Mouse (Mus musculus) hindbrain, embryonic 13.5 days (tissue): ENCODE results near the gene Ephb2. TPM values are rescaled to one million over a fixed set of nuclear protein-coding genes. Genes with fewer than 3 reads are reported as not detected.

Source experiments
- ATAC-seq: fragments of 200-750 bp; cut with Nextera tagmentation; 2 replicates; pipeline ENCODE4 v1.8.0; 2017; ENCODE audit warnings: moderate TSS enrichment; ENCODE audit not compliant: low FRiP score
- H3K27ac ChIP-seq: fragments of 300-500 bp; sonication (generic); 2 replicates; pipeline ENCODE4 v1.5.1; 2015; ENCODE audit warnings: inconsistent platforms, mild to moderate bottlenecking, moderate library complexity
- H3K27me3 ChIP-seq: fragments of 300-500 bp; sonication (generic); 2 replicates; pipeline ENCODE4 v1.6.1; 2015; ENCODE audit warnings: mild to moderate bottlenecking, inconsistent platforms
- H3K36me3 ChIP-seq: fragments of 300-500 bp; sonication (generic); 2 replicates; pipeline ENCODE4 v1.6.1; 2015; ENCODE audit warnings: mild to moderate bottlenecking, inconsistent platforms
- H3K4me1 ChIP-seq: fragments of 300-500 bp; sonication (generic); replicated peaks from 2 replicates; pipeline ENCODE4 v1.6.1; 2015; ENCODE audit warnings: inconsistent platforms
- H3K4me2 ChIP-seq: fragments of 300-500 bp; sonication (generic); 2 replicates; pipeline ENCODE4 v1.6.1; 2015; ENCODE audit warnings: inconsistent platforms, mild to moderate bottlenecking, moderate library complexity
- H3K4me3 ChIP-seq: fragments of 300-500 bp; sonication (generic); 2 replicates; pipeline ENCODE4 v1.5.1; 2015; ENCODE audit warnings: mild to moderate bottlenecking, inconsistent platforms
- H3K9ac ChIP-seq: fragments of 300-500 bp; sonication (generic); 2 replicates; pipeline ENCODE4 v1.6.1; 2015; ENCODE audit warnings: mild to moderate bottlenecking, inconsistent platforms
- H3K9me3 ChIP-seq: fragments of 300-500 bp; sonication (generic); 2 replicates; pipeline ENCODE4 v1.6.1; 2016; ENCODE audit warnings: inconsistent platforms
- WGBS: fragments of 180-500 bp; shearing (Covaris S2); methylation state at CpG from one replicate; pipeline ENCODE4 v1.1.7; 2015; 5-methylcytosine and 5-hydroxymethylcytosine counted together
- polyA plus RNA-seq: library from polyadenylated mRNA; unstranded; fragments of >200 nt; fragmentation: Nextera tagmentation; extraction: Ambion mirVana; gene quantifications from 2 replicates; pipeline ENCODE4 v1.2.1, GENCODE M21; 2015

Gene Ephb2
- polyA plus RNA-seq, 1 experiment from 2014 or later: 16.5 TPM

DNA sequence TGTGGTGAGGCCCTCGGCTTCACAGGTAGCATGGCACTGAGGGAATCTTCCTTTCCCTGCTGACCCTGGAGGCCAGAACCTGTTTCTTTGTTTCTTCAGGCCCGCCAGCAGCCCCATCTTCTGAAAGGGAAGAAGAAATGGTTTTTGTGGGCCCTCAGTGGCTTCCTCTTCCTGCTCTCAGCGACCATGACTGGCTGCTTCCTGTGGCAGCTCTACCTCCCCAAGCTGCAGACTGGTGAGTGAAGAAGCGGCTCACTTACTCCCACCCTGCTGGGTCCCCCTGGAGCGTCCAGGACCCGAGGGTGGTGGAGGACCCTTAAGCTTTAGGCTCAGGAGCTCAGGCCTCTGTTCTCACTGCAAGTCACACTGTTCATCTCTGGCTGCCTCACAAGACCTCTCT lies 209.2 kb downstream of the Ephb2 start:
- Histone ChIP-seq H3K9ac (no peak overlapping the region), H3K4me1 (peaks cover 8% of the 10 kb centered on the region; the same call in 1 of the 2 replicates), H3K27ac (no peak overlapping the region), H3K27me3 (peaks cover 9% of the 10 kb centered on the region; the same call in 1 of the 2 replicates), H3K36me3 (no peaks in the 10 kb centered on the region), H3K9me3 (no peaks in the 10 kb centered on the region), H3K4me2 (no peak overlapping the region), H3K4me3 (no peak overlapping the region)
- ATAC-seq: no peak
- 76% methylated on average over 6 of the region's 6 CpGs for WGBS

DNA sequence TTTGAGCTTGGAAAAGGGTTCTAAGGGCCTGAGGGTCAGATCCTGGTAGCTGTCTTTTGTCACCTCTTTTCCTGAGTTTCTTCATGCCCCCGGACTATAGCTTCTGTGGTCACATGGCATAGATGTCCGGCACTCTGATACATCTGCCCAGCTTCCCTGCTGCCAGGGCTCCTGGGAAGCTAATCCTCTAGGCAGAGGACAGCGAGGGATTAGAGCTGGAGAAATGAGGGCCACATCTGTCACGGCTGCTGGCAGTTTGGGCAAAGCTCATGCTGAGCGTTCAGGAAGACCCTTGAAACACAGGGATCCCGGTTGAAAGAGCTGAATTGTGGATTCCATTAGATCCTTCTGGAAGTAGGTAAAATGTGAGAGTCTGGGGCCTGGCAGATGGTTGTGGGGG lies 213.4 kb downstream of the Ephb2 start, which contains the start of gene Lactbl1:
Gene Lactbl1 (plus strand): TSS at position 234 of the 400 bp plus-strand sequence.
- no peak for ATAC-seq
- peaks cover 9% of the 10 kb centered on the region; the same call in 1 of the 2 replicates for H3K27me3 ChIP-seq
- no peaks in the 10 kb centered on the region for H3K9me3 ChIP-seq
- no peak within 1 kb of the TSS for H3K4me3 ChIP-seq
- no peaks in the 10 kb centered on the region for H3K4me1 ChIP-seq
- no peak within 1 kb of the TSS for H3K4me2 ChIP-seq
- H3K36me3 ChIP-seq: no peaks in the 10 kb centered on the region
- H3K9ac ChIP-seq: 0 out of 2 replicates have a peak within 1 kb of the TSS, but pooled peaks have one; percentile 20
- WGBS: 43% methylated on average over 6 of the region's 6 CpGs
- H3K27ac ChIP-seq: no peak within 1 kb of the TSS

GRCm38 (mm10) chr4:136621956-136622355 lies 213.8 kb downstream of the Ephb2 start:
- Histone ChIP-seq H3K4me2 (no peak overlapping the region), H3K27ac (no peak overlapping the region), H3K4me1 (no peaks in the 10 kb centered on the region), H3K4me3 (no peak overlapping the region), H3K36me3 (no peaks in the 10 kb centered on the region), H3K9me3 (no peaks in the 10 kb centered on the region), H3K27me3 (peaks cover 9% of the 10 kb centered on the region; the same call in 1 of the 2 replicates), H3K9ac (no peak overlapping the region)
- ATAC-seq: no peak
- WGBS: 63% methylated on average over 5 of the region's 5 CpGs

GRCm38 (mm10) chr4:136621336-136621735 lies 214.5 kb downstream of the Ephb2 start:
- H3K36me3 ChIP-seq: no peaks in the 10 kb centered on the region
- peaks cover 9% of the 10 kb centered on the region; the same call in 1 of the 2 replicates for H3K27me3 ChIP-seq
- WGBS: 3% methylated on average over 1 of the region's 1 CpGs
- no peak overlapping the region for H3K27ac ChIP-seq
- no peaks in the 10 kb centered on the region for H3K9me3 ChIP-seq
- no peak overlapping the region for H3K9ac ChIP-seq
- no peak overlapping the region for H3K4me2 ChIP-seq
- H3K4me3 ChIP-seq: no peak overlapping the region
- no peak for ATAC-seq
- no peaks in the 10 kb centered on the region for H3K4me1 ChIP-seq

DNA sequence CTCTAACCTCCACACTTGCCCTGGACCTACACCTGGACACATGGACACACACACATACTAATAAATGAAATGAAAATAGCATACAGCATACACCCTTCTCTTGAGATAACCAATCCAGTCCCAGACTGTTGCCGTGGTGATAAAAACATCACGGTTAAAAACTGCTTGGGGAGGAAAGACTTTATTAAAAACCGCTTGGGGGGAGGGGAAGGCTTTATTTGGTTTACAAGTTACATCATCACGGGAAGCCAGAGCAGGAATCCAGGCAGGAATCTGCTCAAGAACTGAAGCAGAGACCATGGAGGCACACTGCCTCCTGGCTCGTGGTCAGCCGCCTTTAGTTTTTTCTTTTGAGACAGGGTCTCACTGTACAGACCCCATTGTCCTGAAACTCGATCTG lies 222.1 kb downstream of the Ephb2 start:
- 69% methylated on average over 7 of the region's 7 CpGs for WGBS
- no peak overlapping the region for H3K4me3 ChIP-seq
- no peaks in the 10 kb centered on the region for H3K36me3 ChIP-seq
- H3K9me3 ChIP-seq: no peaks in the 10 kb centered on the region
- H3K27me3 ChIP-seq: no peaks in the 10 kb centered on the region
- ATAC-seq: no peak
- H3K27ac ChIP-seq: no peak overlapping the region
- no peaks in the 10 kb centered on the region for H3K4me1 ChIP-seq
- H3K4me2 ChIP-seq: no peak overlapping the region
- H3K9ac ChIP-seq: no peak overlapping the region

GRCm38 (mm10) chr4:136610387-136610856 lies 225.4 kb downstream of the Ephb2 start, which contains the start of gene Tex46:
TSS of gene Tex46 (plus strand) at chr4:136610437.
- WGBS: 71% methylated on average over 4 of the region's 4 CpGs
- Histone ChIP-seq H3K36me3 (no peaks in the 10 kb centered on the region), H3K9me3 (no peaks in the 10 kb centered on the region), H3K27ac (no peak within 1 kb of the TSS), H3K4me3 (no peak within 1 kb of the TSS), H3K9ac (no peak within 1 kb of the TSS), H3K4me2 (no peak within 1 kb of the TSS), H3K4me1 (no peaks in the 10 kb centered on the region), H3K27me3 (no peaks in the 10 kb centered on the region)
- no peak for ATAC-seq

- no peak overlapping the region for H3K9ac ChIP-seq
- 92% methylated on average over 19 of the region's 19 CpGs for WGBS
- H3K9me3 ChIP-seq: no peaks in the 10 kb centered on the region
- H3K4me3 ChIP-seq: no peak overlapping the region
- H3K4me2 ChIP-seq: no peak overlapping the region
- H3K27ac ChIP-seq: no peak overlapping the region
- ATAC-seq: no peak
- H3K4me1 ChIP-seq: peaks cover 3% of the 10 kb centered on the region
- no peaks in the 10 kb centered on the region for H3K27me3 ChIP-seq
- H3K36me3 ChIP-seq: no peaks in the 10 kb centered on the region
These were observed 229.9 kb downstream of the Ephb2 start for GRCm38 (mm10) chr4:136605756-136606485.

DNA sequence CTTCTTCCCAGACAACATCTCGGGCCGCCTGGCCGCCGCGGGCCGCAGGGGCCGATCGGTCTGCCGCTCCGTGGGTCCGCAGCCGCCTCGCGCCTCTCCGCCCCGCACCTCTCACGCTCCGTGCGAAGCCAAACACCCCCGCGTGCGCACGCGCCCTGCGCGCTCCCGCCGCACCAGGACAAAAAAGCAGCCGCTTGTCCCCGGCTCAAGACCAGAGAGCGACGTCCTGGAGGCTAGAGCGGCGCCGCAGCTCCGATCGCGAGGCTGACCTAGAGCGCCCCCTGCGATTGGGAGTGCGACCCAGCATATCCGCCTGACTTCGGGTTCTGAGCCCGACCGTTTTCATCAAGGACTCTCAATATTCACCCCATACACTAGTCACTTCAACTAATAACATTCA lies 233.2 kb downstream of the Ephb2 start, which contains the start of gene Kdm1a:
Gene Kdm1a (minus strand): TSS at position 156 of the 400 bp plus-strand sequence.
- Histone ChIP-seq H3K27me3 (no peaks in the 10 kb centered on the region), H3K4me2 (peak within 1 kb of the TSS; percentile 76), H3K9ac (peak within 1 kb of the TSS; percentile 99), H3K4me1 (peaks cover 23% of the 10 kb centered on the region), H3K4me3 (peak within 1 kb of the TSS; percentile 97), H3K36me3 (no peaks in the 10 kb centered on the region), H3K9me3 (no peaks in the 10 kb centered on the region), H3K27ac (peak within 1 kb of the TSS; percentile 99)
- under 1% methylated on average over 45 of the region's 45 CpGs for WGBS
- ATAC-seq: peak; percentile 83

- Histone ChIP-seq H3K9me3 (no peaks in the 10 kb centered on the region), H3K27me3 (no peaks in the 10 kb centered on the region), H3K4me2 (peak overlapping the region; percentile 76), H3K27ac (peak overlapping the region; percentile 99), H3K36me3 (no peaks in the 10 kb centered on the region), H3K9ac (peak overlapping the region; percentile 99), H3K4me1 (peaks cover 26% of the 10 kb centered on the region), H3K4me3 (peak overlapping the region; percentile 97)
- WGBS: under 1% methylated on average over 47 of the region's 68 CpGs
- ATAC-seq: peak; percentile 67
These were observed 233.7 kb downstream of the Ephb2 start for GRCm38 (mm10) chr4:136602018-136602554.

DNA sequence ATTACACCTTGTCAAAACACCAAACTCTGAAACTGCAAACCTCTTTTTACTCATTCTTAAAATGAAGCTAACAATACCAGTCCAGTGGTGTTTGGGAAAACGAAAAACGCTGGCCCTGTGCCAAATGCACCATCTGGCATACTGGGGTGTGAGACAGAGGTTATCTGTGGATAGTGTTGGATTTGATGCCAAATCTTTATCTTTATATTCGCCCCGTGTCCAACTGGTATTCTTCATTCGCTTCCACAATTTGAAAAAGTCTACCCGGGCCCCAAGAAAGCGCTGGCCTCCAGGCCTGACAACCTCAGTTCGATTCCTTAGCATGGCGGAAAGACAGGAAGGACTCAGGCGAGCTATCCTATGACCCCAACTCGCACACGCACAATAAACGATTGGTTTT lies 234.3 kb downstream of the Ephb2 start:
- Histone ChIP-seq H3K36me3 (no peaks in the 10 kb centered on the region), H3K9ac (peak overlapping the region; percentile 99), H3K4me3 (peak overlapping the region; percentile 97), H3K4me2 (peak overlapping the region; percentile 76), H3K27ac (peak overlapping the region; percentile 99), H3K9me3 (no peaks in the 10 kb centered on the region), H3K27me3 (no peaks in the 10 kb centered on the region), H3K4me1 (peaks cover 30% of the 10 kb centered on the region)
- WGBS: 2% methylated on average over 13 of the region's 13 CpGs
- no peak for ATAC-seq

GRCm38 (mm10) chr4:136600536-136600935 lies 235.3 kb downstream of the Ephb2 start:
- ATAC-seq: no peak
- H3K36me3 ChIP-seq: no peaks in the 10 kb centered on the region
- 93% methylated on average over 2 of the region's 2 CpGs for WGBS
- no peaks in the 10 kb centered on the region for H3K27me3 ChIP-seq
- peak overlapping the region; percentile 97 for H3K4me3 ChIP-seq
- H3K4me2 ChIP-seq: peak overlapping the region; percentile 76
- no peaks in the 10 kb centered on the region for H3K9me3 ChIP-seq
- no peak overlapping the region for H3K27ac ChIP-seq
- H3K9ac ChIP-seq: peak overlapping the region; percentile 99
- H3K4me1 ChIP-seq: peaks cover 36% of the 10 kb centered on the region

- H3K4me3 ChIP-seq: peak overlapping the region; percentile 97
- H3K4me1 ChIP-seq: peaks cover 41% of the 10 kb centered on the region
These were observed 235.9 kb downstream of the Ephb2 start for GRCm38 (mm10) chr4:136599869-136600268.

More at GRCm38 (mm10) chr4:136599869-136600268, 235.9 kb downstream of the Ephb2 start:
- H3K9ac ChIP-seq: no peak overlapping the region
- no peaks in the 10 kb centered on the region for H3K9me3 ChIP-seq
- H3K4me2 ChIP-seq: peak overlapping the region; percentile 76
- WGBS: 98% methylated on average over 3 of the region's 3 CpGs
- H3K36me3 ChIP-seq: no peaks in the 10 kb centered on the region
- H3K27me3 ChIP-seq: no peaks in the 10 kb centered on the region
- H3K27ac ChIP-seq: no peak overlapping the region
- no peak for ATAC-seq
